In the genomic region with DNA sequence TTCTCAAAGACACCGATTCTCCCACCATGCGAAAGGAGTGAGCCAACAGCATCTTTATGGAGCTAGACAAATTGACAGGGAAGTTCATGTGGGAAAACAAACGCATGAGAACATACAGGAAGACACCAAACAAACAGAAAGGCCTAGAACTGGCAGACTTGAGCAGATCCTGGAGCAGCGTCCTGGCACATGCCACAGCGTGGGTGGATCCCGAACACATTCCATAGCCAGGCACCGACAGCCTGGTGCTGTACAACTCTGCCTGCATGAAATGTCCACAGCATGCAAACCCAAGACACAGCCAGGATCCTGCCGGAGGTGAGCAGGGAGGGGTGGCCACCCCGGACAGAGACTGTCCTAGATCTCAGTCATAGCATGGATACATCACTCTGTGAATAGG, we compare ENCODE assay signal across 12 mouse cellular contexts.
DNase-seq lines count a peak whose midpoint lies in the region; ATAC-seq and TF ChIP-seq lines count a peak whose summit lies in the region.
"Had no signal": no experiment of that assay in that cellular context is flagged by ENCODE, and none has a peak within 500 bp of the region (broad histone marks: within the 10 kb centered on the region; RNA-seq: fewer than 3 reads in every experiment).

No protein-coding gene starts in this region.

- no peak overlapping the region for H3K9ac ChIP-seq in midbrain, embryonic 14.5 days (replicated peaks; ENCODE audit: low read length)
- no peak overlapping the region for H3K9ac ChIP-seq in lung, postnatal 0 days (replicated peaks; ENCODE audit: low read depth)
- H3K9ac ChIP-seq: liver, embryonic 13.5 days had no signal

- DNase-seq in cerebellum, postnatal 4 days (ENCODE audit: low spot score in 2 of 2): no peak
- DNase-seq in midbrain, embryonic 14.5 days: no peak
- DNase-seq in midbrain, embryonic 10.5 days (ENCODE audit: low spot score): no peak
- DNase-seq in layer of hippocampus, adult 8-10 months (ENCODE audit: low spot score in 2 of 2): peak; percentile 59 to 77
- DNase-seq in right cerebral cortex, postnatal 25 days: peak; percentile 45
- no peak for DNase-seq in kidney, adult 8-10 months
- DNase-seq in lung, postnatal 0 days (ENCODE audit: low spot score): no peak
- DNase-seq: liver, embryonic 13.5 days; lung, postnatal 4 days had no signal

- no peaks in the 10 kb centered on the region for H3K27me3 ChIP-seq in midbrain, embryonic 14.5 days (ENCODE audit: control insufficient read depth, insufficient read depth, low read length)
- H3K27me3 ChIP-seq in midbrain, embryonic 10.5 days (ENCODE audit: low read depth, poor library complexity, severe bottlenecking): no peaks in the 10 kb centered on the region
- H3K27me3 ChIP-seq in lung, postnatal 0 days (replicated peaks; ENCODE audit: insufficient read depth, low read length): no peaks in the 10 kb centered on the region
- H3K27me3 ChIP-seq: liver, embryonic 13.5 days had no signal

- no peak overlapping the region for H3K4me3 ChIP-seq in midbrain, embryonic 14.5 days (replicated peaks; ENCODE audit: low read depth, low read length)
- no peak overlapping the region for H3K4me3 ChIP-seq in midbrain, embryonic 10.5 days
- no peak overlapping the region for H3K4me3 ChIP-seq in lung, postnatal 0 days (ENCODE audit: low read depth, low read length)
- H3K4me3 ChIP-seq: liver, embryonic 13.5 days had no signal

- WGBS in midbrain, embryonic 14.5 days: 87% methylated on average over 9 of the region's 9 CpGs
- WGBS in midbrain, embryonic 10.5 days: 92% methylated on average over 9 of the region's 9 CpGs
- WGBS in lung, postnatal 0 days: 67% methylated on average over 9 of the region's 9 CpGs

- H3K4me1 ChIP-seq in midbrain, embryonic 14.5 days (ENCODE audit: control insufficient read depth, insufficient read depth, low read length): 0 out of 2 replicates have a peak, but pooled peaks cover 3% of the 10 kb centered on the region
- peaks cover 5% of the 10 kb centered on the region; the same call in 1 of the 2 replicates for H3K4me1 ChIP-seq in midbrain, embryonic 10.5 days
- no peaks in the 10 kb centered on the region for H3K4me1 ChIP-seq in lung, postnatal 0 days (ENCODE audit: insufficient read depth, low read depth, low read length)
- H3K4me1 ChIP-seq: liver, embryonic 13.5 days had no signal

- peak; percentile 56; the same call in 1 of the 2 replicates for ATAC-seq in cerebellum, adult (ENCODE audit: insufficient number of reproducible peaks, low FRiP score, low TSS enrichment)
- ATAC-seq in midbrain, embryonic 14.5 days (ENCODE audit: low FRiP score, low TSS enrichment): no peak
- no peak for ATAC-seq in lung, postnatal 0 days

- 0 out of 2 replicates have a peak overlapping the region, but pooled peaks have one; percentile 42 for H3K27ac ChIP-seq in midbrain, embryonic 14.5 days (replicated peaks; ENCODE audit: low read depth, low read length)
- no peak overlapping the region for H3K27ac ChIP-seq in midbrain, embryonic 10.5 days (replicated peaks)
- no peak overlapping the region for H3K27ac ChIP-seq in lung, postnatal 0 days (ENCODE audit: low read length)
- H3K27ac ChIP-seq: liver, embryonic 13.5 days; stomach, postnatal 0 days had no signal

- H3K36me3 ChIP-seq in midbrain, embryonic 14.5 days (ENCODE audit: control insufficient read depth, insufficient read depth, low read length): no peaks in the 10 kb centered on the region
- no peaks in the 10 kb centered on the region for H3K36me3 ChIP-seq in midbrain, embryonic 10.5 days
- H3K36me3 ChIP-seq in lung, postnatal 0 days (ENCODE audit: insufficient read depth, low read length): no peaks in the 10 kb centered on the region
- H3K36me3 ChIP-seq: liver, embryonic 13.5 days had no signal

- no peak for TF ChIP-seq EP300 in lung, postnatal 0 days (IDR thresholded peaks at IDR 0.05)

- H3K4me2 ChIP-seq in midbrain, embryonic 14.5 days (ENCODE audit: low read length): no peak overlapping the region
- H3K4me2 ChIP-seq in lung, postnatal 0 days (replicated peaks; ENCODE audit: low read depth, low read length): no peak overlapping the region
- H3K4me2 ChIP-seq: heart, embryonic 11.5 days; liver, embryonic 13.5 days had no signal

- no peak for TF ChIP-seq CTCF in lung, postnatal 0 days (IDR thresholded peaks at IDR 0.05)

- H3K9me3 ChIP-seq in midbrain, embryonic 14.5 days (ENCODE audit: control insufficient read depth, low read length): no peaks in the 10 kb centered on the region
- H3K9me3 ChIP-seq in midbrain, embryonic 10.5 days (replicated peaks): no peaks in the 10 kb centered on the region
- H3K9me3 ChIP-seq in lung, postnatal 0 days (ENCODE audit: low read length): no peaks in the 10 kb centered on the region

Comparison
In these comparisons a context has a peak if more than half of its experiments do, and no peak if none do; other contexts are left out.
1. DNase-seq: peak in layer of hippocampus, adult 8-10 months (2 of 2) and right cerebral cortex, postnatal 25 days (single experiment); none in cerebellum, postnatal 4 days (0 of 2), midbrain, embryonic 14.5 days (single experiment), midbrain, embryonic 10.5 days (single experiment), kidney, adult 8-10 months (0 of 2) and lung, postnatal 0 days (single experiment).